In the genomic region with DNA sequence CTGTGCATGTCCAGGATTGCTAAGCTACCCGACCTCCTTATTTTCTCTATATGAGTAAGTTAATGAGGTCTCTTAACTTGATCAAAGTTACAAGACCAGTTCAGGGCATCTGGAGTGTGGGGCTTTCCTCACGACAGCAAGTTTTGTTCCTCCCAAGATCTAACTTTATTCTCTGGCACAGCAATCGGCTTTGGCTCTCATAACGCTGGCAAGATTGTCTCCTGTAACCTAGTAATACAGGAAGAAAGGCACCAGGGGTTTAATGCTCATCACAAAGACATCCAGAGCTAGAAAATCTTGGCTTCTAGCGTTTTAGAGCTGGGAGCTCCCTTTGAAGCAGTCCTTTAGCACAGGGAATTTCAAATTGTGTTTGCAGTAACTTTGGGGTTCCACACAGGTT, we compare ENCODE assay signal across 20 mouse cellular contexts.
A peak's percentile ranks its signal among the peaks of the same experiment; 100 is the strongest.
DNase-seq lines count a peak whose midpoint lies in the region; ATAC-seq and TF ChIP-seq lines count a peak whose summit lies in the region.
"Had no signal": no experiment of that assay in that cellular context is flagged by ENCODE, and none has a peak within 500 bp of the region (broad histone marks: within the 10 kb centered on the region; RNA-seq: fewer than 3 reads in every experiment).

No protein-coding gene starts in this region.

- H3K4me1 ChIP-seq in heart, embryonic 15.5 days (replicated peaks) = peaks cover 23% of the 10 kb centered on the region
- peaks cover 22% of the 10 kb centered on the region; the same call in 1 of the 2 replicates for H3K4me1 ChIP-seq in kidney, postnatal 0 days (replicated peaks; ENCODE audit: insufficient read depth, low read length)
- peaks cover 19% of the 10 kb centered on the region for H3K4me1 ChIP-seq in stomach, embryonic 15.5 days
- no peaks in the 10 kb centered on the region for H3K4me1 ChIP-seq in stomach, postnatal 0 days (replicated peaks; ENCODE audit: control insufficient read depth, insufficient read depth)

- WGBS in heart, embryonic 15.5 days = 68% methylated on average over 5 of the region's 5 CpGs
- 69% methylated on average over 5 of the region's 5 CpGs for WGBS in kidney, postnatal 0 days
- WGBS in stomach, embryonic 15.5 days = 70% methylated on average over 5 of the region's 5 CpGs
- WGBS in stomach, postnatal 0 days = 72% methylated on average over 5 of the region's 5 CpGs

- TF ChIP-seq EP300 in stomach, postnatal 0 days (optimal IDR thresholded peaks at IDR 0.05) = no peak

- intact Hi-C loops in heart, postnatal 25 days (cut with DNase I) = loop anchor here (5.0 to 10.0 kb wide), 5 partner anchors 65 to 1100 kb away; no protein-coding TSS in a partner anchor

- H3K27me3 ChIP-seq in heart, embryonic 15.5 days = no peaks in the 10 kb centered on the region
- no peaks in the 10 kb centered on the region for H3K27me3 ChIP-seq in kidney, postnatal 0 days (ENCODE audit: insufficient read depth, low read length)
- no peaks in the 10 kb centered on the region for H3K27me3 ChIP-seq in stomach, embryonic 15.5 days (replicated peaks)
- no peaks in the 10 kb centered on the region for H3K27me3 ChIP-seq in stomach, postnatal 0 days (ENCODE audit: control insufficient read depth, insufficient read depth, low read length)
- H3K27me3 ChIP-seq: heart, embryonic 12.5 days had no signal

- H3K36me3 ChIP-seq in heart, embryonic 15.5 days = no peaks in the 10 kb centered on the region
- no peaks in the 10 kb centered on the region for H3K36me3 ChIP-seq in kidney, postnatal 0 days (ENCODE audit: insufficient read depth, low read length)
- no peaks in the 10 kb centered on the region for H3K36me3 ChIP-seq in stomach, embryonic 15.5 days
- no peaks in the 10 kb centered on the region for H3K36me3 ChIP-seq in stomach, postnatal 0 days (ENCODE audit: control insufficient read depth, insufficient read depth, low read length)
- H3K36me3 ChIP-seq: embryonic facial prominence, embryonic 10.5 days; G1E; heart, embryonic 12.5 days; hindbrain, embryonic 15.5 days had no signal

- no peak overlapping the region for H3K4me3 ChIP-seq in heart, embryonic 15.5 days
- H3K4me3 ChIP-seq in kidney, postnatal 0 days (replicated peaks; ENCODE audit: low read depth, low read length) = no peak overlapping the region
- H3K4me3 ChIP-seq in stomach, embryonic 15.5 days (replicated peaks) = no peak overlapping the region
- H3K4me3 ChIP-seq in stomach, postnatal 0 days (ENCODE audit: low read depth, low read length) = no peak overlapping the region
- H3K4me3 ChIP-seq: embryonic facial prominence, embryonic 10.5 days; forebrain, embryonic 13.5 days; heart, embryonic 12.5 days; hindbrain, embryonic 15.5 days had no signal

- no peak for TF ChIP-seq CTCF in kidney, postnatal 0 days (IDR thresholded peaks at IDR 0.05; ENCODE audit: low read depth)
- no peak for TF ChIP-seq CTCF in stomach, postnatal 0 days (IDR thresholded peaks at IDR 0.05; ENCODE audit: low read depth)

- H3K9me3 ChIP-seq in heart, embryonic 15.5 days (replicated peaks) = no peaks in the 10 kb centered on the region
- no peaks in the 10 kb centered on the region for H3K9me3 ChIP-seq in kidney, postnatal 0 days (replicated peaks; ENCODE audit: low read length)
- no peaks in the 10 kb centered on the region for H3K9me3 ChIP-seq in stomach, embryonic 15.5 days
- H3K9me3 ChIP-seq in stomach, postnatal 0 days (ENCODE audit: control insufficient read depth, low read length) = no peaks in the 10 kb centered on the region
- H3K9me3 ChIP-seq: embryonic facial prominence, embryonic 10.5 days; forebrain, embryonic 13.5 days; G1E; heart, embryonic 12.5 days; hindbrain, embryonic 15.5 days had no signal

- ATAC-seq in heart, embryonic 15.5 days (replicated peaks; ENCODE audit: insufficient number of reproducible peaks, insufficient read depth, low FRiP score, low read depth) = no peak
- no peak for ATAC-seq in kidney, postnatal 0 days (replicated peaks; ENCODE audit: low FRiP score, low read depth)
- ATAC-seq in stomach, embryonic 15.5 days (ENCODE audit: insufficient read depth, low FRiP score, low read depth) = no peak
- ATAC-seq in stomach, postnatal 0 days (ENCODE audit: low FRiP score, low TSS enrichment) = no peak
- ATAC-seq: CD4-positive, CD25-positive, alpha-beta regulatory T cell, adult 4 months; forebrain, embryonic 13.5 days; forebrain, postnatal 0 days had no signal

- peak overlapping the region; percentile 33; the same call in 1 of the 2 replicates for H3K27ac ChIP-seq in heart, embryonic 15.5 days
- H3K27ac ChIP-seq in kidney, postnatal 0 days = peak overlapping the region; percentile 63; the same call in 1 of the 2 replicates
- H3K27ac ChIP-seq in stomach, embryonic 15.5 days = peak overlapping the region; percentile 40; the same call in 1 of the 2 replicates
- H3K27ac ChIP-seq in stomach, postnatal 0 days (replicated peaks) = no peak overlapping the region
- H3K27ac ChIP-seq: embryonic facial prominence, embryonic 10.5 days; forebrain, embryonic 13.5 days; hindbrain, embryonic 15.5 days had no signal

- no peak overlapping the region for H3K9ac ChIP-seq in heart, embryonic 15.5 days
- no peak overlapping the region for H3K9ac ChIP-seq in kidney, postnatal 0 days (ENCODE audit: low read depth, low read length)
- H3K9ac ChIP-seq in stomach, embryonic 15.5 days = no peak overlapping the region
- H3K9ac ChIP-seq in stomach, postnatal 0 days (ENCODE audit: low read length) = no peak overlapping the region
- H3K9ac ChIP-seq: forebrain, embryonic 13.5 days; forebrain, postnatal 0 days; heart, embryonic 12.5 days; hindbrain, embryonic 15.5 days had no signal

- peak; percentile 31 for DNase-seq in gastrocnemius, adult 18-20 months (ENCODE audit: low spot score)
- DNase-seq in gastrocnemius, postnatal 10 days = no peak
- no peak for DNase-seq in heart, postnatal 25 days (ENCODE audit: low spot score)
- no peak for DNase-seq in kidney, postnatal 0 days (ENCODE audit: low spot score)
- DNase-seq in kidney, adult 9 months = no peak
- DNase-seq in stomach, postnatal 0 days (ENCODE audit: low spot score) = no peak
- DNase-seq: adrenal gland, adult 8-10 months; adrenal gland, postnatal 36 days; B cell, adult 2 months; cerebellum, adult 2 months; cerebellum, postnatal 10 days; forebrain, postnatal 0 days had no signal

- no peak overlapping the region for H3K4me2 ChIP-seq in heart, embryonic 15.5 days
- no peak overlapping the region for H3K4me2 ChIP-seq in kidney, postnatal 0 days (ENCODE audit: low read length)
- no peak overlapping the region for H3K4me2 ChIP-seq in stomach, embryonic 15.5 days
- H3K4me2 ChIP-seq in stomach, postnatal 0 days (replicated peaks; ENCODE audit: low read depth) = no peak overlapping the region
- H3K4me2 ChIP-seq: forebrain, embryonic 13.5 days; heart, embryonic 12.5 days; hindbrain, embryonic 15.5 days had no signal
